Mouse (Mus musculus): ENCODE measurements around the gene Snap23. TPM values are rescaled to one million over a fixed set of nuclear protein-coding genes. Genes with fewer than 3 reads are reported as not detected.

The Snap23 gene
- 10 to 100 TPM; 42.7 to 42.9 TPM for total RNA-seq (2023)

GRCm38 (mm10) chr2:120566886-120567797 lies at the start of gene Snap23:
TSS of gene Snap23 (plus strand) at chr2:120567671.

GRCm38 (mm10) chr2:120563235-120563990 lies 4.1 kb upstream of the Snap23 start, which contains the start of gene Zfp106:
TSS of gene Zfp106 (minus strand) at chr2:120563843.

GRCm38 (mm10) chr2:120608830-120609723 lies 41.6 kb downstream of the Snap23 start, which contains the start of the genes Haus2 and Lrrc57:
TSS of gene Haus2 (plus strand) at chr2:120609383.
TSS of gene Lrrc57 (minus strand) at chr2:120609520.

GRCm38 (mm10) chr2:120628886-120629735 lies 61.6 kb downstream of the Snap23 start, which contains the start of gene Stard9:
TSS of gene Stard9 (plus strand) at chr2:120629121.

Other genes with a start within 250 kb of the Snap23 start
- gene Vps39, start 214.5 kb upstream of the Snap23 start, total RNA-seq (2023) = 10 to 100 TPM; 75.9 to 81.0 TPM
- 10 to 100 TPM; 47.1 to 66.8 TPM for gene Ganc, start 163.8 kb upstream of the Snap23 start, total RNA-seq (2023)
- 10 to 100 TPM; 53.5 to 55.6 TPM for gene Tmem87a, start 163.6 kb upstream of the Snap23 start, total RNA-seq (2023)
- 1 to 10 TPM in 1 of 2 experiments, under 1 TPM in 1; 0.80 to 1.1 TPM for gene Capn3, start 111.7 kb upstream of the Snap23 start, total RNA-seq (2023)
- gene Zfp106, start 3.8 kb upstream of the Snap23 start, total RNA-seq (2023) = 100 to 1,000 TPM; 127 to 130 TPM
- gene Haus2, start 41.7 kb downstream of the Snap23 start, total RNA-seq (2023) = 10 to 100 TPM; 20.8 to 23.4 TPM
- gene Lrrc57, start 41.8 kb downstream of the Snap23 start, total RNA-seq (2023) = 10 to 100 TPM; 27.3 to 33.8 TPM
- gene Stard9, start 61.5 kb downstream of the Snap23 start, total RNA-seq (2023) = under 1 TPM; 0.70 to 0.77 TPM